Mouse (Mus musculus) naive thymus-derived CD4-positive, alpha-beta T cell, adult 2 months (primary cell): ENCODE results near the gene Ccl6.

Experiments
- DNase-seq: peaks from one replicate; pipeline ENCODE4 v3.0.0-alpha.2; 2011; ENCODE audit warnings: low read depth

The Ccl6 gene

DNA sequence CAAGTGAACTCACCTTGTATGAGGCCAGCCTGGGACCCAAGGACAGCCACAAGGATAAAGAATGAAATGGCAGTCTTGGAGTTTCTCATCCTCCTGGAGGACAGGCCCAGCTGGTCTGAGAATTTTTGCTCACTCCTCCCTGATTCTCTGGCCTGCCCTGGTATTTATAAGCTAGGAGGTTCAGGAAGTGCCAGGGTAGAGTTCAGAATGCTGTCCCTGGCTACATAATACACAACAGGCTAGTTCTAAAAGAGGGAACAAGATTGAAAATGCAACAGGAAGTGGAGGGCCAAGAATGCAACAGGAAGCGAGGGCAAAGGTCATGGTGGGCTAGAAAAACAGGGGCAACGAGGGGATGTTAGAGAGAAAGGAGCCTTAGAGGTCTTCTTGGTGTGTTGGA, at the start of gene Ccl6:
Ccl6 (minus strand) TSS at position 235 of the 400 bp plus-strand sequence.
- no peak for DNase-seq

DNA sequence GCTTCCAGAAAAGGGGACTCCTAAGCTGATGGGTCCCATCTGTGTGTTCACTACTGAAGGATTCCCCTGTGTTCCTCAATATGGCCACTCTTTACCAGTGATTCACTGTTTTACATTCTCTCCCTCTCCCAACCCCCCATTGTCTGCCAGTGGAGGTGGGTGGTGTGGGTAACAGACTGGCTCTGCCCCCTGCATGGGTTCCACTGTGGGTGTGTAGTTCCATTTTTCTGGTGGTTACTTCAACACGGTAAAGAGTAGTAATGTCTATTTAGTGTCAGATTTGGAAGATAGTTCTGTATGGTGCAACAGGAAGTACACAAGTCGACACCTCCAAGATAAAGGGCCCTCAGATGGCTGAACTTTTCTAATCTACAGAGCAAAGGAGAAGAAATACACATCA, 48.3 kb upstream of the Ccl6 start:
- DNase-seq, result no peak

DNA sequence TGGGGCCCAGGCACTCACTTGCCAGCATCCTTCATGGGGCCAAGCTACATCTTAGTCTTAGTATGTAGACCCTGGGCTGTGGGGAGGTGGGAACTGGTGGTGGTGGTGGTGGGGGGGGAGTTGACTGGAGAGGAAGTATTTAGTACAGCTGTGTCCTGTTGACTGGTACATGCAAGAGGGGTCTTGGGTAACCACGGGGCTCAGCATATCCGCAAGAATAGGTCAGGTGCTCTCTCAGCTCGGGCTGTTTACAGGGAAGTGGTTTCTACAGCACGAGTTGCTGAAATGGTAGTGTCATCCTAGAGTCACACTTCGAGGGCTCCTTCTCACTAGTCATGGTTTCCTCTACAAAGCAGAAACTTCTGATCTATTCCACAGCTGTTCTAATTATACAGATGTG, 47.3 kb upstream of the Ccl6 start:
- peak; percentile 44 for DNase-seq

DNA sequence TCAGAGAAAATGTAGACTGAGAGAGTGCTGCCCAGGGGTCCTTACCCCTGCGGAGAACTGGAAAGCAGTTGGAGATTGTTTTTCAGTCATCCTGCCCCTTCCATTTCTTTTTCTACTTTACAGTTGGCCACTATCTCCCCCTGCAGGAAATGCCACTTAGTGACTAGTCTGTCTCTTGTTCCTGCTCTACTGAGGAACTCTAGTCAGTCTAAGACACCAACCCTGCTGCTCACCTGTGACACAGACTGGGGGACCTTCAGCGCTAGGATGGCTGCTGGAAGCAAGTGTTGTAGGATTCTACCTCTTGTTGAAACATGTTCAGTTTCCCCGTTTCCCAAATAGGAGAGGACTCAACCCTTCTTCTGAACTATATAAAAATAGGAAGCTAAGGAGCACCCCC, 46.6 kb upstream of the Ccl6 start:
- peak; percentile 37 for DNase-seq

DNA sequence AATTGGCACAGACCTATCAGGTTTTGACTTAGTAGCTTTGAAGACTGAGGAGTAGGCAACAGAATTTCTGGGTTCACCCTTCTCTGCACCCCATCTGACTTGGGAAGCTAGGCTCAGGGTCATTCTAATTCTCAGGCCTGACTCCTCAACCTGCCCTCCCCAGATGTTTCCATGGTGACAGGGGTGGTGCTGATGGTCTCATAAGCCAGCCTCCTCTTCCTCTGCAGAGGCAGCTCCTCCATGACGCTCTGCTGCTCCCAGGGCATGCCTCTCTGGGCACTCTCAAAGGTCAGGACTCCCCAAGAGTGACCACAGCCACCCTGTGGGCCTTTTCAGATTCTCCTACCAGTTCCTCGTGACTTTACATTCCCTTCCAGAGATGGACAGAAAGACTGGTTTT, 46.0 kb upstream of the Ccl6 start:
- DNase-seq, result no peak

DNA sequence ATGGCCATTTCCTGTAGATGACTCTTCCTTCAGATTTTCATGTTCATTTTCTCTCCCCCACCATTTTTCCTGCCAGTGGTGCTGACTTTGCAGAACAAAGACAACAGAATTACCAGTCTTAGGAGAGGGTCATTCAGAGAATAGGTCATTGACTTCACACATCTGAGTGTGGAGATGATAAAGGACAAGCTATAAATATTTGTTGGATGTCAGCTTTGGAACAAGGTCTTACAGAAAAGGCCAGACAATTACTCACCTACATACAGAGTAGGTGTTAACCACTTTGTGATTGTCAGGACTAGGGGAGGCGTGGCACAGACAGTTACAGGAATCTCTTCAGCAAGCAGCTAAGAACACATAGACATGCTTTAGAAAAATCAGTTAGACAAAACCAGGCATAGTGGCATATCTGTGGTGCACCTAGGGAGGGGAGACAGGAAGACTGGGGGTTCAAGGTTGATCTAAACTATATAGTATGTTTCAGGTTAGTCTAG, 43.9 kb upstream of the Ccl6 start:
- no peak for DNase-seq

DNA sequence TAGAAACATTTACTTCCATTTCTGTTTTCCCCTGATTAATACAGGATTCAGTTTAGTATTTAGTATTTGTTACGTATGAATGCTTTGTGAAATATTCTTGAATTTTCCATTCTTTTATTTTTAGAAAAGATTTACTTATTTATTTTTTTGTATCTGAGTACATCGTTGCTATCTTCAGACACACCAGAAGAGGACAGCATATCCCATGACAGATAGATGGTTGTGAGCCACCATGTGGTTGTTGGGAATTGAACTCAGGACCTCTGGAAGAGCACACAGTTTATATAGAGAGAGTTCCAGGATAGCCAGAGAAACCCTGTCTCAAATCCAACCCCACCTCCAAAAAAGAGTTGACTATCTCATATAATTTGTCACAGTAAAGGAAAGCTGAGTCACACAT, 42.0 kb upstream of the Ccl6 start:
- no peak for DNase-seq

DNA sequence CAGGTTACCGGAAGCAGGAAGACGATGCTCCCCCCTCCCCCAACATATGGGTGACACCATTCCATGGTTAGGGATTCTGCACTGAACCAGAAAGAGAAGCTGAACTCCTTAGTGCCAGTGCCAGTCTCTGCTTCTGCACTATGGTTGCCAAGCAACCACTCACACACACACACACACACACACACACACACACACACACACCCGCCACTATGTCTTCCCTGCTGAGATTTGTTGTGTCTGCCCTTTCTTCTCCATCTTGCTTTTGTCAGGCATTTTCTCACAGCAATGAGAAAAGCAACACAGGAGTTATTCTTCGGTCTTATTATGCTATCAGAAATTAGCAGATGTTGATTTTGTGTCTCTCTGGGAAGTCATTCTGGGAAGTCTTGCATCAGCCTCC, 41.5 kb upstream of the Ccl6 start:
- DNase-seq, result no peak

DNA sequence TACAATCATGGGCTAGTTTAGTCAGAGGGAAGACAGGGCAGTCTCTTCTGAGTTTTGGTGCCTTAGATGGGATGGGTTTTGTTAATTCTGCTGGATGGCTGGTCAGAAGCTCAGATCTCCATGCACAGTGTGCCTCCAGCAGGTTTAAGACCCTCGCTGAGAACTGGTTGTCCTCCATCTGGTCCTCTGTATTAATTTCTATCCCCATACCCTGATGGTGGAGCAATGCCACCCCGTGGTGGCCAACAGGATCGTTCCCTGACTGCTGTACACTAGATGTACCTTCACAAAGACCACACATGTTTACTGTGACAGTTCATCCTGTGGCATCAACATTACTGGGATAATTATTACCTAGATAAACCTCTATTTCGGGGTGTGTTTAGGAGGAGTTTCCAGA, 39.9 kb upstream of the Ccl6 start:
- DNase-seq, result no peak

DNA sequence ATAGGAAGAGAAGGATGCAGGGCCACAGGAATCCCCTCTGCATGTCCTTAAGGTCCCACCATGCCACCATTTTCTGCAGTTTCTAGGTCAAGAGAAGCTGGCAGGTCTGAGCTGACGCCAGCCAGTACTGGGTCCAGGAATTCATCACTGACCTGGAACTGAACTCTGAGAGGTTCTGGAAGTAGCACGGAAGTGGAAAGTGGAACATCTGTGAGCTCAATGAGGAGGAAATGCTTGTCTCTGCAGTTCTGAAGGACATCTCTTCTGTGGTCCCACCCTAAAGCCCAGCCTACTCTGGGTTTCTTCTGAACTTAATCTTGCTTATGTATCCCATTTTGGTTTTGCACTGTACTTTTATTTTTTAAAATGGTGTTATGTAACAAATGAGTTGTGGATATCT, 38.2 kb upstream of the Ccl6 start:
- DNase-seq, result no peak

DNA sequence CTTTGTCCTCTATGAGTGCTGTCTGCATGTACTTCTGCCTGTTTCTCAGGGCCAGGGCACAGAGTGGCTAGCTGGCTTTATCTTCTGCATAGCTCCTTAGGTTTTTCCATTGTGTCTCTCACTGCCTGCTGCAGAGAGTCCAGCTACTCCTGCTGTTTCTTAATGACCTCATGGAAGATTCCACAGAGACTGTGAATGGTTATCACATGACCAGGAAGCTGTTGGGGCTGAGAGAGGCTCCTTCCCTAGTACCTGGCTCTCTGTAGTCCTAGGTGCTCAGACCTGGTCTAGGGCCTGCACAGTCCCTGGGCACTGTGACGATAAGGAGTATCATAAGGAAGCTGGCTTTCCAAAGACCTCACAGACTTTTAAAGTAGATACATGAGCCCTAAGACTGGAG, 37.7 kb upstream of the Ccl6 start:
- no peak for DNase-seq

DNA sequence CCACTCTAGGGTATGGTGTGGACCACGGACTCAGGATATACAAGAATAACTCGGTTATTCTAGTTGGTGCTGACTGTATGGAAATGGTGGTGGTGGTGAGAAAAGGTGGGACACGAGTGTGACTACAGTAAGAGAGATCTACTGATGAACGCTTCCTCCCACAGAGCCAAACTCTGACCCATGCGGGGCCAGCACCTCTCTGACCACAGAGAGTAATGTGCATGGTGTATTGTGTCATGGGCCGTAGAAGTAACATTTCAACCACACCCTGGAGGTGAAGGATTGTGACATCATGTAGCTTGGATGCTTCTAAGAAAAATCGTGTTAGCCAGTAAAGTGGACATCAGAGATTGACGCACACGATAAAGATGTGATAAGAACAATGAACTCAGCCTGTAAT, 35.9 kb upstream of the Ccl6 start:
- no peak for DNase-seq

DNA sequence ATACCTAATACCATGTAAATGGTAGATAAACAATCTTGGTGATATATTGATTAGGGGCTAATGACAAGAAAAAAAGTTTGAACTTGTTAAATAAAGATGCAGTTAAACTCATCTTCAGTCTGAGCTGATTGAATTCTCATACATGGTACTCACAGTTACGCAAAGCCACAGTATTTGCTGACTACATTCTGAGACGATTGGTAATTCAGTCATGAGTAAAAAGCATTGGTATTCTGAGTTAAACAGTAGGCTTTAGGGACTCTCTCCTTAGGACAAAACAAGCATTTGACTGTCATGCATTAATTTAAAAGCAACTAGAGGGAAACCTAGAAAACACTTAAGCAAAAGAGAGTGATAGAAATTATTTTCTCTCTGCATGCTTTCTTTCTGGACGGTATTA, 30.7 kb upstream of the Ccl6 start:
- DNase-seq, result no peak

DNA sequence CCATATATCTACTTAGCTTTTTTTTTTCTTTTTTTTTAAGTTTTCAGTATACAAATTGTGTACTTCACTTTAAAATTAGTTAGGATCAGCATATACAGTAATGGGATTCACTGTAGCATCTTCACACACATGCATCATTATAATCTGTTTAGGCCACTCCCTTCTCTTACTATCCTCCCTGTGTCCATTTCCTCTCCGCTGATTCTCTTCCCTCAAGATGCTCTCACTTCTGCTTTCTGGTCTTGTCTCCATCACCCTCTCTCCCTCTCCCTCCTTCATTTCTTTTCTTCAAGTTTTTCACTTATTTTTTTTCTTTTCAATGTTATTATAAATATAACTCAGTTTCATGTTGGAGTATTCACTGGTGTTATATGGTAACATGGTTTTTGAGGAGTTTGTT, 26.1 kb upstream of the Ccl6 start:
- no peak for DNase-seq

DNA sequence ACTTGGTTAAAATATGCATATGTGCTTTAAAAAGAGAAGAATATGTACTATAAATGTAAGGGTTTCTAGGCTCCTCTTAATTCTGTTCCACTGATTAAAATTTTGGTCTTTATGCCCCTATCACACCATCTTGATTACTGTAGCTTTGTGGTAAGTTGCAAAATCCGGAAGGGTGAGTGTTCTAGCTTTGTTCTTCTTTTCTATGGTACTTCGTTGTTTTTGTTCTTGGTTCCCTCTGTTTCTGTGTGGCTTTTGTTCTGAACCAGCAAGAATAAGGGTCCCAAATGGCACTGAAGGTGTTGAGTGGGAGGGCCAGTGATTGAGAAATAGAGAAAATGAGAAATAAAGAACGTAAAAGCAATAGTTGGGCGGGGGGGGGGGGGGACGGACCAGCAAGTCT, 25.4 kb upstream of the Ccl6 start:
- no peak for DNase-seq

DNA sequence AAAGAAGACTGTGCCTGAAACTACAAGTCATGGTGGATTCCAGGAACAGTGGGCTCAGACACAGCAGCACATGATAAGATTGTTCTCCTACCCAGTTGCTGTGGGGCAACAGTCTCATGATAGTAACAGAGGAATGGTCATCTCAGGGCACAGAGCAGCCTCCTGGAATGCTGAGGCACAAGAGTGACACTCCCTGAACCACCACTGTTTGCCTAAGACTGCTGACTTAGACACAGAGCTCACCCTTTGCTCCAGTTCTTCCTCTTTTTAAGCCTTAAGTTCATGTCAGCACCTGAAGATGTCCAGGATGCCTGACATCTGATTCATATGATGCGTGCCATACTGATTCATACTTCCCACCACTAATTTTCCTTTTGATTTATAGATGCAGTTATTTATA, 23.7 kb upstream of the Ccl6 start:
- no peak for DNase-seq

DNA sequence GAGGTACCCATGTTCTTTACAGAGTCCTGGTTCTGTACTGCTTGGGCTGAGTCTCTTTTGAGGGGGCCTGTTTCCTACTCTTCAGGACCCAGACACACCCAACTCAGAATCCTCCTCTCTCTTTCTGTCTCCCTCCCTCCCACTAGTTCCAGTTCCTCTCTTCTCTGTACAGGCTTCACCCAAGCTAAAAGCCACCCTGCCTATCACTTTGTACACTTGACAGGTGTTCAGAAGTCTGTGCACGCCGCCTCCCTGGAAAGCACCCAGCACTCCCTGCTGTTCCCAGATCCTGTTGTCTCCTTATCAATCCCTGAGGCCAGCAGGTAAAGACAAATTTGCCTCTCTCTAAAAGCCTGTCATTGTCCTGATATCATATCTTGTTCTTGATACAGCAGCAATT, 18.0 kb upstream of the Ccl6 start:
- no peak for DNase-seq

DNA sequence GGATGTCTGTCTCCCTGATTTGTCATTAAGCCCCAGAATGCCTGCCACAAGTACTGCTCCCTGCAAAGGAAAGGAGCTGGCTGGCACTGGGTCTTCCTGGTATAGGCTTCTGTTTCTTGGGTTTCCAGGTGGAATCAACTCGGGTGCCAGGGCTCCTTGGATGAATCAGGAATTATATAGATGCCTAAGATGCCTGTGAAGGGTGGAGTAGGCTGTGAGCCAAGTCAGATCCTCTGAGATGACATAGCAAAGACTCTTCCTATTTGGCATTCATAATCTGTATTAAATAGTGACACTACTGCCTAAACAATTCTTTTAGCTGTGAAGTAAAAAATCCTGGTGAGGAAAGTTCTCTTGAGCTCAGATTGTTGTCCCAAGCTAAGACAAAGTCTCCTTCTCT, 13.5 kb upstream of the Ccl6 start:
- DNase-seq, result no peak

DNA sequence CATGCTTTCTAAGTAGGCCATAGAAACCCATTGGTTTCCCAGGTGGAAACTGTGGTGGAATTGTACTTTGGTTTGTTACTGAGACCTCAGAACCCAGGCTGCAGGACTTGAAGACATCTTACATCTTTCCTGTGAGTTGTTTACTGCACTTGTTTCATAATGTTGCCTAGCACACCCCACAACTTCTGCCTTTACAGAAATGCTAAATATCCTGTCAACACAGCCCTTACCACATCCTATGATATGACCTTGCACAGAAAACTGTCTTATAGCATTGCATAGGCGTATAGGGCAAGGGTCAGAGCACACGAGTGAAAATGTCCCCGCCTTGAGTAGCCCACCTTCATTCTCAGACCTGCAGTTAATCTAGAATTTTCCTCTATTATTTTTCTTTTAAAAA, 12.6 kb upstream of the Ccl6 start:
- DNase-seq, result no peak

DNA sequence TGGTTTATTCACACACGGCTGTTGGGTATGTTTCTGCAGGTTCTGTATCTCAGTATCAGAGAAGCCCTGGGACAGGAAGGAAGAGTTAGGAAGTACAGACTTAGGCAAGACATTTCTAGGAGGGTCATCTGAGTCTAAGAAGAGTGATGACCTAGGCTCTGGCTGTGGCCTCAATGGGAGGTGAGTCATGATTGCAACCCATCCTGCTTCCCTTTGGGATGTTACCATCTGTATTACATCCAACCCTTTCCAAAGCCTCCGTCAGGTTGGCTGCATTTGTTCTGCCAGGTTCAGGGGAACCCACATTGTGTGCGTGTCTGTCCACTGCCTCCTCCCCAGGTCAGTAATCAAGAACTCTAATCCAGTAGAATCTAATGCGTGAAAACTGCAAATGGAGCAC, 11.8 kb upstream of the Ccl6 start:
- DNase-seq, result no peak

DNA sequence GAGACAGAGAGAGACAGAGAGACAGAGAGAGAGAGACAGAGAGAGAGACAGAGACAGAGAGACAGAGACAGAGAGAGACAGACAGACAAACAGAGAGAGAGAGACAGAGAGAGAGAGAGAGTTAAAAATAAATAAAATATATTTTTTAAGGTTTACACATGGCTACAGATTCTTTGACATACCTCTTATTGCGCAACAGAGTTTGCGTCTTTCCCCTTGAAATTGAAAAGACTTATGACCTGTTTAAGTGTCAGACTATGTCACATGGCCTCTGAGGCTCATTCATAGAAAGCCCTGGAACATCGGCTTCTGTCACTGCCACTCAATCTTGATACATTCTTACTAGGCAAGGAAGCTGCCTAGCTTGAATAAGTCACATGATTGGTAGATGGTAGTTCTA, 10.5 kb upstream of the Ccl6 start:
- no peak for DNase-seq

DNA sequence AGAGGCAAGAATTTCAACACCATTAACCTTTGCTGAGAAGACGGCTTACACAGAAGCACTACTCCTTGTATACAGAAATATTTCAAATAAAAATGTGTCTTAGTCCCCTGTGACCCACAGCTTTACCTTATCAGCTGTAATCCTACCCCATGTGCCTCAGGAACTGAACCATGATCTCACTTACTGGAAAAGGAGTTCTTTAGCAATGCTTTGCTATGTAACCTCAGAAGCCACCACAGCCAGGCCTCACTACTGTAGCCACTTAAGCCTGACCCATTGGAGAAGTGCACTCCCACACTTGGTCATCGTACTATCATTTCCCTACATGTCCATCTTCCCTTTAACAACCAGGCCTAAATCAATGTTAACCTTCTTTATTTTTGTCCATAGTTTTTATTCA, 7.7 kb upstream of the Ccl6 start:
- no peak for DNase-seq

DNA sequence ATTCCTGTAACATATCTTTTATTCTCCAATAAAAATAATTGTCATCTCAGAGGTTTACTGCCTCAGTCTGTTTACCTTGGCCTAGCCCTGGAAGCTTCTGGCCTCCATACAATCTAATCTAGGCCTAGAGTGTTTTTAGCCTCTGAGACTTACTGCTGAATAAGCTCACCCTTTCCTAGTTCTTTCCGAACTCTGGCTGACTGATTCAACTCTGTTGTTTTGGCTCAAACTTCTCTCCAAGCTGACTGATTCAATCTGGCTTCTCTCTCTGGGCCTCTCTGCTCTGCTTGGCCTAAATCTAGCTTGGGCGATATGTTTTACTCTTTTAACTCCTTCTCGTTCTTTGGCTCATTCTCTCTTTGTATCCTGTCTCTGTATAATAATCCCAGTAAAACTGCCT, 6.1 kb upstream of the Ccl6 start:
- no peak for DNase-seq

DNA sequence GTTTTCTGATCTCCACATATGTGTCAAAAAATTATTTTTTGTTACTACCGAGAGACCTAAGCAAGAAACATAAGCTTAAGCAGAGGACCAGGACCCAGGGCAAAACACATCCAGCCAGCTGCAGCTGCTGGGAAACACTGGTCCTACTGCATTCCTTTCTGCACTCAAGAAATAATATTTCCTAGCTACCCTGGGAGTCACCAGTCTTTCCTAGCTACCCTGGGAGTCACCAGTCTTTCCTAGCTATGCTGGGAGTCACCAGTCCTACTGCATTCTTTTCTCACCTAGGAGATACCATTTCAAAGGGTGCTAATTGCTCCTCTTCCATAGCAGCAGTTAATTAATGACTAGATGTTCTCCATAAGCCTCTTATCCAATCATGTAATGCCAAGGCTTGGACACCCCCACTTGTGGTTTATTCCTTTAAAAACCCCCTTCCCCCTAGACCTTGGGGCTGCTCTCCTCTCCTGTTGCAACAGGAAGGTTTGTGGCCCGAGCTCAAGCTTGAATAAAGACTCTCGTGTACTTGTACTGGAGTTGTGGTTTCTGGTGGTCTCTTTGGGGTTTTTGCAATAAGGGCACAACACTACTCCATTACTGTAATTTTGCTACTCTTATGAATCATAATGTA, 5.4 kb upstream of the Ccl6 start:
- no peak for DNase-seq

DNA sequence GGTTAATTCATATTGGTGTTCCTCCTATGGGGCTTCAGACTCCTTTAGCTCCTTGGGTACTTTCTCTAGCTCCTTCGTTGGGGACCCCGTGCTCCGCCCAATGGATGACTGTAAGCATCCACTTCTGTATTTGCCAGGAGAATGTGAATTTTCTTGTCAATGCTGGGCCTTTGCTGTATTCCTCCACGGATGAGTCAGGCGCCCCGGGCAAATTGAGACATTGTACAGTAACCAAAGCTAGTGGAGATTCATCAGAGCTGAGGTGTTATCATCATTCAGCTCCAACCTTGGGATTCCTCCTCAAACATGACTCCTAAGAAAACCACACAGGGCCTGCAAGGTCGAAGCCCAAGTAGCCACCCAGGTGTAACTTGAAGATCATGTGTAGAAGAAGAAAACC, 4.9 kb upstream of the Ccl6 start:
- DNase-seq, result no peak
